Mouse (Mus musculus): ENCODE measurements around the gene Tspan4. TPM values are rescaled to one million over a fixed set of nuclear protein-coding genes. Genes with fewer than 3 reads are reported as not detected.

Tspan4 gene
- polyA plus RNA-seq, 1 experiment from 2014 or later = 67.9 TPM

GRCm38 (mm10) chr7:141518296-141518695 lies 43.3 kb downstream of the Tspan4 start:
- H3K36me3 ChIP-seq = peaks cover 24% of the 10 kb centered on the region; the same call in 1 of the 2 replicates
- no peak overlapping the region for H3K4me3 ChIP-seq (replicated peaks)
- peak overlapping the region; percentile 53; the same call in 1 of the 2 replicates for H3K27ac ChIP-seq (replicated peaks)
- WGBS = 67% methylated on average over 5 of the region's 5 CpGs
- no peak overlapping the region for H3K4me2 ChIP-seq (replicated peaks)
- H3K27me3 ChIP-seq = no peaks in the 10 kb centered on the region
- no peaks in the 10 kb centered on the region for H3K9me3 ChIP-seq (replicated peaks)
- ATAC-seq (ENCODE audit: insufficient number of reproducible peaks, low FRiP score, low TSS enrichment, low read depth) = no peak
- 0 out of 2 replicates have a peak, but pooled peaks cover 2% of the 10 kb centered on the region for H3K4me1 ChIP-seq
- H3K9ac ChIP-seq = no peak overlapping the region

GRCm38 (mm10) chr7:141518926-141519325 lies 43.9 kb downstream of the Tspan4 start:
- Histone ChIP-seq H3K4me1 (0 out of 2 replicates have a peak, but pooled peaks cover 2% of the 10 kb centered on the region), H3K4me3 (replicated peaks) (no peak overlapping the region), H3K4me2 (replicated peaks) (no peak overlapping the region), H3K27ac (replicated peaks) (peak overlapping the region; percentile 53; the same call in 1 of the 2 replicates), H3K9me3 (replicated peaks) (no peaks in the 10 kb centered on the region), H3K36me3 (peaks cover 19% of the 10 kb centered on the region; the same call in 1 of the 2 replicates), H3K9ac (no peak overlapping the region), H3K27me3 (no peaks in the 10 kb centered on the region)
- no peak for ATAC-seq (ENCODE audit: insufficient number of reproducible peaks, low FRiP score, low TSS enrichment, low read depth)
- 70% methylated on average over 3 of the region's 3 CpGs for WGBS

- Histone ChIP-seq H3K9me3 (replicated peaks) (no peaks in the 10 kb centered on the region), H3K27ac (replicated peaks) (no peak overlapping the region), H3K4me3 (replicated peaks) (no peak overlapping the region), H3K9ac (no peak overlapping the region), H3K36me3 (peaks cover 17% of the 10 kb centered on the region; the same call in 1 of the 2 replicates), H3K4me2 (replicated peaks) (no peak overlapping the region), H3K4me1 (0 out of 2 replicates have a peak, but pooled peaks cover 2% of the 10 kb centered on the region), H3K27me3 (no peaks in the 10 kb centered on the region)
- ATAC-seq (ENCODE audit: insufficient number of reproducible peaks, low FRiP score, low TSS enrichment, low read depth) = no peak
- 76% methylated on average over 1 of the region's 1 CpGs for WGBS
Observed at GRCm38 (mm10) chr7:141519795-141520194, 44.8 kb downstream of the Tspan4 start.

DNA sequence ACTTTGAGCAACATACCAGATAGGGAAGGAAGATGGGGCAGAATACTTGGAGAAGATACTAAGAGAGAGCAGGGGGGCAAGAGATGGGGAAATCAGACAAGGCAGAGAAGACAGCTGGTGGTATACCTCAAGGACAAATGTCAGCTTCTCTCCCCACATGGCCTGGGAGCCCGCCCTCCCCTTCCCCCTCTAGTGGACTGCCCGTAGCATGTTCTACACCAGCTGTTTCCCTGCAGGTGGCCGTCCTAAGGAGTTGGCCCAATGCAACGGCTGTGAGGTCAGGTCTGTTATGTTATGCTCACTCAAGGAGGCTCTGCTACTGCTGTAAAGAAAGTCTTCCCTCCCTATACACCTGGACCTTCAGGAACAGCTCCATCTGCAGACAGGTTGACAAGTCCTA lies 48.0 kb downstream of the Tspan4 start:
- no peaks in the 10 kb centered on the region for H3K27me3 ChIP-seq
- no peaks in the 10 kb centered on the region; the same call in 1 of the 2 replicates for H3K4me1 ChIP-seq
- peaks cover 24% of the 10 kb centered on the region for H3K36me3 ChIP-seq
- H3K9ac ChIP-seq = no peak overlapping the region
- 57% methylated on average over 3 of the region's 4 CpGs for WGBS
- no peak overlapping the region for H3K4me2 ChIP-seq (replicated peaks)
- no peak overlapping the region for H3K27ac ChIP-seq (replicated peaks)
- no peak overlapping the region for H3K4me3 ChIP-seq (replicated peaks)
- no peaks in the 10 kb centered on the region for H3K9me3 ChIP-seq (replicated peaks)
- ATAC-seq (ENCODE audit: insufficient number of reproducible peaks, low FRiP score, low TSS enrichment, low read depth) = no peak

GRCm38 (mm10) chr7:141524271-141524670 lies 49.2 kb downstream of the Tspan4 start:
- no peak overlapping the region for H3K4me3 ChIP-seq (replicated peaks)
- peaks cover 34% of the 10 kb centered on the region for H3K36me3 ChIP-seq
- H3K4me2 ChIP-seq (replicated peaks) = no peak overlapping the region
- WGBS = 67% methylated on average over 4 of the region's 4 CpGs
- H3K4me1 ChIP-seq = no peaks in the 10 kb centered on the region; the same call in 1 of the 2 replicates
- ATAC-seq (ENCODE audit: insufficient number of reproducible peaks, low FRiP score, low TSS enrichment, low read depth) = no peak
- H3K27ac ChIP-seq (replicated peaks) = no peak overlapping the region
- no peaks in the 10 kb centered on the region for H3K9me3 ChIP-seq (replicated peaks)
- no peaks in the 10 kb centered on the region for H3K27me3 ChIP-seq
- H3K9ac ChIP-seq = no peak overlapping the region

- WGBS = 50% methylated on average over 6 of the region's 6 CpGs
- peak; percentile 67; the same call in 1 of the 2 replicates for ATAC-seq (ENCODE audit: insufficient number of reproducible peaks, low FRiP score, low TSS enrichment, low read depth)
- Histone ChIP-seq H3K9ac (no peak overlapping the region), H3K27ac (replicated peaks) (no peak overlapping the region), H3K36me3 (peaks cover 41% of the 10 kb centered on the region), H3K9me3 (replicated peaks) (no peaks in the 10 kb centered on the region), H3K4me2 (replicated peaks) (no peak overlapping the region), H3K4me1 (no peaks in the 10 kb centered on the region; the same call in 1 of the 2 replicates), H3K27me3 (no peaks in the 10 kb centered on the region), H3K4me3 (replicated peaks) (no peak overlapping the region)
Observed at GRCm38 (mm10) chr7:141524760-141525579, 49.9 kb downstream of the Tspan4 start.

- Histone ChIP-seq H3K4me1 (no peaks in the 10 kb centered on the region; the same call in 1 of the 2 replicates), H3K27me3 (no peaks in the 10 kb centered on the region), H3K27ac (replicated peaks) (no peak overlapping the region), H3K9me3 (replicated peaks) (no peaks in the 10 kb centered on the region), H3K9ac (no peak overlapping the region), H3K4me2 (replicated peaks) (no peak overlapping the region), H3K36me3 (peaks cover 45% of the 10 kb centered on the region), H3K4me3 (replicated peaks) (no peak overlapping the region)
- no peak for ATAC-seq (ENCODE audit: insufficient number of reproducible peaks, low FRiP score, low TSS enrichment, low read depth)
- 87% methylated on average over 4 of the region's 4 CpGs for WGBS
Observed at GRCm38 (mm10) chr7:141525580-141525925, 50.5 kb downstream of the Tspan4 start.

GRCm38 (mm10) chr7:141535570-141535969 lies 60.5 kb downstream of the Tspan4 start:
- no peaks in the 10 kb centered on the region for H3K27me3 ChIP-seq
- no peak overlapping the region for H3K4me2 ChIP-seq (replicated peaks)
- H3K9me3 ChIP-seq (replicated peaks) = no peaks in the 10 kb centered on the region
- no peak overlapping the region for H3K4me3 ChIP-seq (replicated peaks)
- WGBS = 71% methylated on average over 1 of the region's 1 CpGs
- no peak overlapping the region for H3K27ac ChIP-seq (replicated peaks)
- H3K36me3 ChIP-seq = peaks cover 5% of the 10 kb centered on the region; the same call in 1 of the 2 replicates
- H3K4me1 ChIP-seq = peaks cover 18% of the 10 kb centered on the region
- ATAC-seq (ENCODE audit: insufficient number of reproducible peaks, low FRiP score, low TSS enrichment, low read depth) = no peak
- H3K9ac ChIP-seq = no peak overlapping the region

- H3K9me3 ChIP-seq (replicated peaks) = no peaks in the 10 kb centered on the region
- no peaks in the 10 kb centered on the region for H3K27me3 ChIP-seq
- ATAC-seq (ENCODE audit: insufficient number of reproducible peaks, low FRiP score, low TSS enrichment, low read depth) = 0 out of 2 replicates have a peak, but pooled peaks have one; percentile 5
- peak overlapping the region; percentile 78 for H3K4me2 ChIP-seq (replicated peaks)
- peak overlapping the region; percentile 74 for H3K4me3 ChIP-seq (replicated peaks)
- no peaks in the 10 kb centered on the region for H3K36me3 ChIP-seq
- WGBS = 11% methylated on average over 18 of the region's 18 CpGs
- peaks cover 24% of the 10 kb centered on the region for H3K4me1 ChIP-seq
- H3K27ac ChIP-seq (replicated peaks) = peak overlapping the region; percentile 75
- H3K9ac ChIP-seq = peak overlapping the region; percentile 62
Observed at GRCm38 (mm10) chr7:141538852-141539555, 64.0 kb downstream of the Tspan4 start.

GRCm38 (mm10) chr7:141539556-141540311 lies 64.7 kb downstream of the Tspan4 start, which contains the start of gene Chid1:
Gene Chid1, minus strand, starts transcription at chr7:141539857.
- under 1% methylated on average over 46 of the region's 46 CpGs for WGBS
- Histone ChIP-seq H3K9me3 (replicated peaks) (no peaks in the 10 kb centered on the region), H3K27ac (replicated peaks) (peak within 1 kb of the TSS; percentile 75), H3K4me1 (peaks cover 24% of the 10 kb centered on the region), H3K4me3 (replicated peaks) (peak within 1 kb of the TSS; percentile 74), H3K36me3 (no peaks in the 10 kb centered on the region), H3K27me3 (no peaks in the 10 kb centered on the region), H3K4me2 (replicated peaks) (peak within 1 kb of the TSS; percentile 78), H3K9ac (peak within 1 kb of the TSS; percentile 62)
- peak; percentile 94 for ATAC-seq (ENCODE audit: insufficient number of reproducible peaks, low FRiP score, low TSS enrichment, low read depth)

Measured in embryonic facial prominence, embryonic 15.5 days (tissue).